Comparison of ENCODE assay signal across 27 mouse cellular contexts in genomic region chr13:90727816-90728215, GRCm38 (mm10).
DNase-seq lines count a peak whose midpoint lies in the region; ATAC-seq and TF ChIP-seq lines count a peak whose summit lies in the region.
"Had no signal": no experiment of that assay in that cellular context is flagged by ENCODE, and none has a peak within 500 bp of the region (broad histone marks: within the 10 kb centered on the region; RNA-seq: fewer than 3 reads in every experiment).

No protein-coding gene starts in this region.

- H3K4me3 ChIP-seq in embryonic facial prominence, embryonic 14.5 days (ENCODE audit: low read depth, low read length): no peak overlapping the region
- H3K4me3 ChIP-seq in embryonic facial prominence, embryonic 10.5 days: no peak overlapping the region
- no peak overlapping the region for H3K4me3 ChIP-seq in limb, embryonic 14.5 days (replicated peaks; ENCODE audit: low read length)
- H3K4me3 ChIP-seq in limb, embryonic 10.5 days: no peak overlapping the region
- H3K4me3 ChIP-seq: embryonic facial prominence, embryonic 15.5 days; forebrain, embryonic 12.5 days; forebrain, embryonic 15.5 days; gastrocnemius, adult 2 months; heart, adult 2 months; heart, embryonic 10.5 days; hindbrain, embryonic 12.5 days; hindbrain, embryonic 15.5 days had no signal

- H3K36me3 ChIP-seq in embryonic facial prominence, embryonic 14.5 days (ENCODE audit: control insufficient read depth, insufficient read depth, low read length): no peaks in the 10 kb centered on the region
- H3K36me3 ChIP-seq in embryonic facial prominence, embryonic 10.5 days (replicated peaks): no peaks in the 10 kb centered on the region
- H3K36me3 ChIP-seq in limb, embryonic 14.5 days (ENCODE audit: control insufficient read depth, insufficient read depth, low read length): no peaks in the 10 kb centered on the region
- no peaks in the 10 kb centered on the region for H3K36me3 ChIP-seq in limb, embryonic 10.5 days
- H3K36me3 ChIP-seq: embryonic facial prominence, embryonic 15.5 days; forebrain, embryonic 12.5 days; forebrain, embryonic 15.5 days; G1E; heart, embryonic 10.5 days; hindbrain, embryonic 12.5 days; hindbrain, embryonic 15.5 days had no signal

- TF ChIP-seq POLR2A in limb, embryonic 14.5 days (IDR thresholded peaks at IDR 0.05; ENCODE audit: borderline replicate concordance, extremely low read depth, insufficient read depth, insufficient read length): no peak

- no peaks in the 10 kb centered on the region for H3K9me3 ChIP-seq in embryonic facial prominence, embryonic 14.5 days (ENCODE audit: control insufficient read depth, low read length)
- no peaks in the 10 kb centered on the region for H3K9me3 ChIP-seq in embryonic facial prominence, embryonic 10.5 days
- no peaks in the 10 kb centered on the region for H3K9me3 ChIP-seq in limb, embryonic 14.5 days (ENCODE audit: control insufficient read depth, low read length)
- no peaks in the 10 kb centered on the region for H3K9me3 ChIP-seq in limb, embryonic 10.5 days (replicated peaks)
- H3K9me3 ChIP-seq: embryonic facial prominence, embryonic 15.5 days; forebrain, embryonic 12.5 days; forebrain, embryonic 15.5 days; G1E; heart, embryonic 10.5 days; hindbrain, embryonic 12.5 days; hindbrain, embryonic 15.5 days had no signal

- H3K9ac ChIP-seq in embryonic facial prominence, embryonic 14.5 days (ENCODE audit: low read depth, low read length): no peak overlapping the region
- no peak overlapping the region for H3K9ac ChIP-seq in limb, embryonic 14.5 days (ENCODE audit: low read depth, low read length, severe bottlenecking)
- H3K9ac ChIP-seq: embryonic facial prominence, embryonic 15.5 days; forebrain, embryonic 12.5 days; forebrain, embryonic 15.5 days; hindbrain, embryonic 12.5 days; hindbrain, embryonic 15.5 days had no signal

- peak; percentile 80 for DNase-seq in embryonic facial prominence, embryonic 14.5 days (ENCODE audit: low spot score)
- no peak for DNase-seq in embryonic facial prominence, embryonic 10.5 days (ENCODE audit: low spot score)
- DNase-seq in limb, embryonic 14.5 days (ENCODE audit: low spot score): peak; percentile 52
- no peak for DNase-seq in limb, embryonic 10.5 days (ENCODE audit: low spot score)
- peak; percentile 68 for DNase-seq in NIH3T3 (ENCODE audit: low read depth)
- DNase-seq in fat pad, adult 2 months (ENCODE audit: extremely low read depth, low read depth, low spot score): peak; percentile 86
- DNase-seq in frontal cortex, postnatal 36 days (ENCODE audit: low spot score in 2 of 2): no peak
- no peak for DNase-seq in urinary bladder, postnatal 25 days (ENCODE audit: low spot score)
- DNase-seq: adrenal gland, adult 8-10 months; B cell, adult 2 months; cerebellum, adult 11 months; cerebellum, adult 2 months; cerebellum, postnatal 10 days; cerebellum, postnatal 36 days; embryo, embryonic 11 days; gastrocnemius, adult 2 months; gastrocnemius, postnatal 14 days; heart, adult 2 months had no signal

- no peaks in the 10 kb centered on the region for H3K27me3 ChIP-seq in embryonic facial prominence, embryonic 14.5 days (replicated peaks; ENCODE audit: control insufficient read depth, insufficient read depth, low read length)
- H3K27me3 ChIP-seq in embryonic facial prominence, embryonic 10.5 days (replicated peaks; ENCODE audit: low read depth, poor library complexity, severe bottlenecking): no peaks in the 10 kb centered on the region
- H3K27me3 ChIP-seq in limb, embryonic 14.5 days (ENCODE audit: control insufficient read depth, insufficient read depth, low read length): no peaks in the 10 kb centered on the region
- no peaks in the 10 kb centered on the region for H3K27me3 ChIP-seq in limb, embryonic 10.5 days (ENCODE audit: low read depth, poor library complexity, severe bottlenecking)
- H3K27me3 ChIP-seq: CH12.LX; embryonic facial prominence, embryonic 15.5 days; forebrain, embryonic 12.5 days; forebrain, embryonic 15.5 days; hindbrain, embryonic 12.5 days; hindbrain, embryonic 15.5 days had no signal

- no peak overlapping the region for H3K4me2 ChIP-seq in embryonic facial prominence, embryonic 14.5 days (ENCODE audit: low read depth, low read length)
- H3K4me2 ChIP-seq in limb, embryonic 14.5 days (replicated peaks; ENCODE audit: low read depth, low read length, severe bottlenecking): no peak overlapping the region
- H3K4me2 ChIP-seq: embryonic facial prominence, embryonic 15.5 days; forebrain, embryonic 12.5 days; forebrain, embryonic 15.5 days; hindbrain, embryonic 12.5 days; hindbrain, embryonic 15.5 days had no signal

- no peaks in the 10 kb centered on the region for H3K4me1 ChIP-seq in embryonic facial prominence, embryonic 14.5 days (ENCODE audit: control insufficient read depth, insufficient read depth, low read length)
- H3K4me1 ChIP-seq in embryonic facial prominence, embryonic 10.5 days: peaks cover 15% of the 10 kb centered on the region
- peaks cover 4% of the 10 kb centered on the region; the same call in 1 of the 2 replicates for H3K4me1 ChIP-seq in limb, embryonic 14.5 days (ENCODE audit: control insufficient read depth, insufficient read depth, low read length)
- peaks cover 16% of the 10 kb centered on the region for H3K4me1 ChIP-seq in limb, embryonic 10.5 days
- H3K4me1 ChIP-seq: embryonic facial prominence, embryonic 15.5 days had no signal

- H3K27ac ChIP-seq in embryonic facial prominence, embryonic 14.5 days (replicated peaks; ENCODE audit: low read depth, low read length): no peak overlapping the region
- H3K27ac ChIP-seq in embryonic facial prominence, embryonic 10.5 days (replicated peaks): no peak overlapping the region
- H3K27ac ChIP-seq in limb, embryonic 14.5 days (replicated peaks; ENCODE audit: low read depth, low read length): no peak overlapping the region
- no peak overlapping the region for H3K27ac ChIP-seq in limb, embryonic 10.5 days
- H3K27ac ChIP-seq: embryonic facial prominence, embryonic 15.5 days; forebrain, embryonic 12.5 days; forebrain, embryonic 15.5 days; gastrocnemius, adult 2 months; heart, adult 2 months; heart, embryonic 10.5 days; hindbrain, embryonic 12.5 days; hindbrain, embryonic 15.5 days had no signal

- ATAC-seq in embryonic facial prominence, embryonic 14.5 days (ENCODE audit: low read depth): no peak
- no peak for ATAC-seq in limb, embryonic 14.5 days (ENCODE audit: low FRiP score, low read depth)
- ATAC-seq: forebrain, embryonic 15.5 days; intestine, postnatal 0 days had no signal

- WGBS in embryonic facial prominence, embryonic 14.5 days: 61% methylated on average over 4 of the region's 4 CpGs
- WGBS in embryonic facial prominence, embryonic 10.5 days: 77% methylated on average over 4 of the region's 4 CpGs
- WGBS in limb, embryonic 14.5 days: 56% methylated on average over 4 of the region's 4 CpGs
- 73% methylated on average over 4 of the region's 4 CpGs for WGBS in limb, embryonic 10.5 days

Comparison
In these comparisons a context has a peak if more than half of its experiments do, and no peak if none do; other contexts are left out.
1. DNase-seq: peak in embryonic facial prominence, embryonic 14.5 days (single experiment), limb, embryonic 14.5 days (single experiment), NIH3T3 (single experiment) and fat pad, adult 2 months (single experiment); none in embryonic facial prominence, embryonic 10.5 days (single experiment), limb, embryonic 10.5 days (single experiment), frontal cortex, postnatal 36 days (0 of 2) and urinary bladder, postnatal 25 days (single experiment).